Mouse (Mus musculus) central nervous system, embryonic 11.5 days (tissue): ENCODE results near the gene Ect2. TPM values are rescaled to one million over a fixed set of nuclear protein-coding genes. Genes with fewer than 3 reads are reported as not detected.

Experiments used
- polyA plus RNA-seq: library from polyadenylated mRNA; depleted of rRNA; stranded (reverse); fragments of >200 nt; gene quantifications from 2 replicates; pipeline ENCODE4 v1.2.3, GENCODE M21; 2012; rRNA removed

The Ect2 gene
- 39.1 and 41.3 TPM in 2 replicates for polyA plus RNA-seq

DNA sequence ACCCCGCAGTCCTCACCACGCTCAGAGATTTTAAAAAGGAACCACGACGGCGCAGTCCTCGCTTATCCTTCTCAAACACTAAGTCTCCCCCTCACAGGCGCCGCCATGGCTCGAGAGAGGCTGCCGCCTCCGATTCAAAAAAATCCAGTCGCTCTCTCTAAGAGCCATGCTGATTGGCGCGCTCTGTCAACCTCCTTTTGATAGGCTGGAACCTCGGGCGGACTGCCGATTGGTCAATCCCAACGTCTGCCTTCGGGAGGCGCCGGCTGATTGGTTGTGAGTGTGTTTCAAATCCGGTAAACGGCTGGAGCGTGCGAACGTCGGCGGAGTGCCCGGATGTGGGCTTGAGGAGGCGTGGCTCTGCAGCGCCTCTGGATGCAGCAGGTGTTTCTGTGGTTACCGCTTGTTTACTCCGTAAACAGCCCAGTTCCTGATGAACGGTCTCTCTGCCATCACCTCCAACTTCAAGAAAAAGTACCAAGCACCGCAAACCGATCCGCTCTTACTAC is at the start of gene Ect2:
Ect2 (minus strand) TSS at position 178 of the 509 bp plus-strand sequence.

DNA sequence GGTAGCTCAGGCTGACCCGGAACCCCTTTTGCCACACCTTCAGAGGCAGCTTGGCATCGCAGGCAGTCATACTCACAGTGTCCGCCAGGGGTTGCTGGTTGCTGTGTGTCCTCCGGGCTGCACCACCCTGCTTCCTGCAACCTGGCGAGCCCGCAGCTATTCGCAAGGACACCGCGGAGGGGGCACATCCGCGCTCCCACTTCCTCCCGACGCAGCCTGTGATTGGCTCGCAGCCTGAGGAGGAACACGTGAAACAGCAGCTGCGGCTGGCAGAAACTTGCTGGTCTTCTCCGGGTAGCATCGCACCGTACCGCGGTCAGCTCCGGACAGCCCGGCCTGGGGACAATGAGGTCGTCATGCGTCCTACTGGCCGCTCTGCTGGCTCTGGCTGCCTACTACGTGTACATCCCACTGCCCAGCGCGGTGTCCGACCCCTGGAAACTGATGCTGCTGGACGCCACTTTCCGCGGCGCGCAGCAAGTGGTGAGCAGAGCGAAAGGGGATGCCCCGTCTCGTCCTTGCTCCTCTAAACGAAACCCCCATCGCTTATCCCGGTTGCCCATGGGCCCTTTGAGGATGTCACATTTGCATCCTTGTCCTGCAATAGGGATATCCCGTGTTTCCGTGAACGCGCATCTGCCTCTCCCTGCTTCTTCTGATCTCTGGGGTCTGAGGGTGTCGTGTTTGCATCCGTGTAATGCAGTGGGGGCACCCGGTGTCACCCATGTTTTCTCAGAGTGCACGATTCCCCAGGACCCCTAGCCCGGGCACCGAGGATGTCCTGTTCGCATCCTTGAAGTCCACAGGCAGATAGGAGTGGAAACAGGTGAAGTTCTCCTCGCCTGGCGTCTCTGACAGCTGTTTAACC is 29.3 kb upstream of the Ect2 start, which contains the start of gene Nceh1:
Nceh1 (plus strand) TSS at position 233 of the 868 bp plus-strand sequence.

Other genes with a start within 250 kb of the Ect2 start
- gene Nceh1, start 29.1 kb upstream of the Ect2 start, polyA plus RNA-seq, result 2.1 and 2.2 TPM in 2 replicates
- gene Tnfsf10, start 163.2 kb upstream of the Ect2 start, polyA plus RNA-seq, result 0.01 TPM in 2 replicates
- gene Ghsr, start 217.5 kb upstream of the Ect2 start, polyA plus RNA-seq, result 0.07 and 0.08 TPM in 2 replicates